Mouse (Mus musculus): ENCODE results near the gene Nr2c2.
"Not testable (repeated sequence)": the region's sequence is repeated elsewhere in the genome, so short reads cannot be mapped to it uniquely, and the experiment has no call there.

Nr2c2 gene

GRCm38 (mm10) chr6:92091130-92091591, at the start of gene Nr2c2:
Gene Nr2c2 (plus strand): TSS chr6:92091390.
- DNase-seq, result peak; percentile 88

GRCm38 (mm10) chr6:92042055-92042454, 49.1 kb upstream of the Nr2c2 start:
- no peak for DNase-seq

- no peak for DNase-seq
Measured at GRCm38 (mm10) chr6:92042850-92043249, 48.3 kb upstream of the Nr2c2 start.

GRCm38 (mm10) chr6:92057768-92058167, 33.4 kb upstream of the Nr2c2 start:
- DNase-seq, result no peak

GRCm38 (mm10) chr6:92061725-92062124, 29.5 kb upstream of the Nr2c2 start:
- no peak for DNase-seq

GRCm38 (mm10) chr6:92063452-92063851, 27.7 kb upstream of the Nr2c2 start:
- no peak for DNase-seq

- DNase-seq, result no peak
Measured at GRCm38 (mm10) chr6:92064101-92064500, 27.1 kb upstream of the Nr2c2 start.

GRCm38 (mm10) chr6:92065721-92066496, 25.3 kb upstream of the Nr2c2 start:
- DNase-seq, result no peak

GRCm38 (mm10) chr6:92067146-92067790, 23.9 kb upstream of the Nr2c2 start:
- DNase-seq, result peak; percentile 67

- DNase-seq, result no peak
Measured at GRCm38 (mm10) chr6:92071121-92071839, 19.9 kb upstream of the Nr2c2 start.

GRCm38 (mm10) chr6:92080730-92081129, 10.5 kb upstream of the Nr2c2 start:
- DNase-seq, result no peak

- no peak for DNase-seq
Measured at GRCm38 (mm10) chr6:92082756-92083155, 8.4 kb upstream of the Nr2c2 start.

- no peak for DNase-seq
Measured at GRCm38 (mm10) chr6:92084932-92085331, 6.3 kb upstream of the Nr2c2 start.

- DNase-seq, result not testable (repeated sequence)
Measured at GRCm38 (mm10) chr6:92089141-92089540, 2.0 kb upstream of the Nr2c2 start.

- no peak for DNase-seq
Measured at GRCm38 (mm10) chr6:92089982-92090381, 1.2 kb upstream of the Nr2c2 start.

- DNase-seq, result no peak
Measured at GRCm38 (mm10) chr6:92090497-92090896, 693 bp upstream of the Nr2c2 start.

- DNase-seq, result peak; percentile 100
Measured at GRCm38 (mm10) chr6:92091767-92092489, 738 bp downstream of the Nr2c2 start.

GRCm38 (mm10) chr6:92092737-92093136, 1.5 kb downstream of the Nr2c2 start:
- DNase-seq, result no peak

- DNase-seq, result no peak
Measured at GRCm38 (mm10) chr6:92093869-92094268, 2.7 kb downstream of the Nr2c2 start.

GRCm38 (mm10) chr6:92100679-92101360, 9.6 kb downstream of the Nr2c2 start:
- no peak for DNase-seq

GRCm38 (mm10) chr6:92124547-92124946, 33.4 kb downstream of the Nr2c2 start:
- no peak for DNase-seq

- no peak for DNase-seq
Measured at GRCm38 (mm10) chr6:92126861-92127468, 35.8 kb downstream of the Nr2c2 start.

Data from cerebellum, adult 11 months (tissue).